Mouse (Mus musculus) pancreas, adult 10 weeks (tissue): ENCODE results near the gene Eid2. TPM values are rescaled to one million over a fixed set of nuclear protein-coding genes. Genes with fewer than 3 reads are reported as not detected.

ENCODE experiments used
- polyA plus RNA-seq: library from polyadenylated mRNA; stranded (reverse); fragments of 350-450 nt; fragmentation: Illumina TruSeq; extraction: RNeasy Lipid Tissue Mini Kit (QIAGEN cat#74804); gene quantifications from one replicate; pipeline ENCODE4 v1.2.3, GENCODE M21; 2015; ENCODE audit warnings: low read depth, low replicate concordance; ENCODE audit not compliant: insufficient read depth

The Eid2 gene
- 2.6 TPM for polyA plus RNA-seq

GRCm38 (mm10) chr7:28267129-28268041 is at the start of gene Eid2:
TSS of gene Eid2 (plus strand) at chr7:28267881.

DNA sequence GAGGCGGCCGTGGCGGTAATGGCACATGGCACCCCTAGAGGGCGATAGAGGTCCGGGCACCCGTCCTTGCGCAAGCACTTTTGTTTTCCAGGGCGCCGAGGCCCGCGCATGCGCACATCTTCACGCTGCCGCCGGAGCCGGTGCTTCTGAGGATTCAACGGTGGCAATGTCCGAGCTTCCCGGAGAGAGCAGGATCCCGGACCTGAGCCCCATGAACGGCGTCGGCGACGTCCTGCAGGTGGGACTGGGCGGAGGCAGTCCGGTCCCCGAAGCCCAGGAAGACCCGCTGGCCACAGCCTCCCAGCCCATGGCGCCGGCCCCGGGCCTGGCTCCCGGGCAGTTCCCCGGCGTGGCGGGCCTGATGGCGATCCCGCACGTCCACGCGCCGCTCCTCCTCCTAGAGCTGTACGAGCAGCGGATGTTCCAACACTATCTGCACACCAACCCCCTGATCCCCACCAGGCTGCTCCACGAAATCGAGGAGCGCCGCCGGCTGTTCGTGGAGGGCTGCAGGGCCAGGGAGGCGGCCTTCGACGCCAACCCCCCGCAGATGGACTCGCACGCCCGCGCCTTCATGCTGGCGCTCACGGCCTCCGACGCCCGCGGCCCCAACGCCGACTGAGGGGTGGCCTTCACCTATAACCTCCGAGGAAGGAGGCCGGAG is 10.1 kb downstream of the Eid2 start, which contains the start of gene Eid2b:
Eid2b (plus strand) TSS at position 125 of the 664 bp plus-strand sequence.

GRCm38 (mm10) chr7:28290638-28291590 is 23.2 kb downstream of the Eid2 start, which contains the start of gene Selenov:
TSS of gene Selenov (minus strand) at chr7:28291186.

GRCm38 (mm10) chr7:28301616-28302433 is 34.1 kb downstream of the Eid2 start, which contains the start of gene Dll3:
TSS of gene Dll3 (minus strand) at chr7:28302238.

DNA sequence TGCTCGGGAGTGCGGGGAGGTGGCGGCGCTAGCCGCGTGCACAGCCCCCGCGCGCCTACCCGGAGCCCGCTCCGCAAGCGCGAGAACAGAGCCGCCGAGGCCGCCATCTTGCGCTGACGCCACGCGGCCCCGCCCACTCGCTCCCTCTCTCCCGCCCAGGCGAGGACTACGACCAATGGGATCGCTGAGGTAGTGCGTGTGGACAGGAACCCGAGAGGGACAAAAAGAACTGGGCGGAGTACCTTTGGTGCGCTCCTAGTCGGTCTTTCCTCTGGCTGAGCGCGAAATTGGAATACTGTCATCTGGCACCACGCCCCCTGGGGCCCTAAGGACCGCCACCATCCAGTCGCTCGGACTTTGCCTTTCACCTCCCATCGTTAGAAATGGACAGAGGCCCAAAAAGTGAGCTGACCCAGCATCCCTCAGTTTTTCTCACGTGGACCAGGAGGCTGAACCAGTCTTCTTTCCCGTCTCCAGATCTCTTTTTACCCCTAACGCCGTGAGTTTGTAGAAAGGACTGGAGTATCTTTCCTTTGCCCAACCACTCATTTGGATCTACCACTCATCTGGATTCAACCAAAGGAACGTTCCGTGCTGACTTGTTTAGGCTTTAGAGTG is 44.4 kb downstream of the Eid2 start, which contains the start of gene Timm50:
Timm50 (minus strand) TSS at position 147 of the 618 bp plus-strand sequence.

Other genes starting within 250 kb of the Eid2 start
- gene Psmc4, start 217.8 kb upstream of the Eid2 start, polyA plus RNA-seq: 35.1 TPM
- 0.37 TPM for gene Fcgbp, start 196.6 kb upstream of the Eid2 start, polyA plus RNA-seq
- not detected for gene 9530053A07Rik, start 138.4 kb upstream of the Eid2 start, polyA plus RNA-seq
- 22.7 TPM for gene Fbl, start 98.2 kb upstream of the Eid2 start, polyA plus RNA-seq
- gene Dyrk1b, start 88.4 kb upstream of the Eid2 start, polyA plus RNA-seq: 4.9 TPM
- 0.94 TPM for gene Eid2b, start 9.9 kb downstream of the Eid2 start, polyA plus RNA-seq
- not detected for gene Selenov, start 23.3 kb downstream of the Eid2 start, polyA plus RNA-seq
- gene Dll3, start 34.4 kb downstream of the Eid2 start, polyA plus RNA-seq: not detected
- 17.7 TPM for gene Timm50, start 44.2 kb downstream of the Eid2 start, polyA plus RNA-seq
- 29.0 TPM for gene Supt5, start 70.9 kb downstream of the Eid2 start, polyA plus RNA-seq
- 346 TPM for gene Rps16, start 82.8 kb downstream of the Eid2 start, polyA plus RNA-seq
- gene Plekhg2, start 104.7 kb downstream of the Eid2 start, polyA plus RNA-seq: 9.1 TPM
- 11.6 TPM for gene Zfp36, start 112.4 kb downstream of the Eid2 start, polyA plus RNA-seq
- 11.4 TPM for gene Med29, start 124.8 kb downstream of the Eid2 start, polyA plus RNA-seq
- gene Paf1, start 125.1 kb downstream of the Eid2 start, polyA plus RNA-seq: 34.6 TPM
- 10.5 TPM for gene Gmfg, start 169.6 kb downstream of the Eid2 start, polyA plus RNA-seq
- gene Lrfn1, start 184.1 kb downstream of the Eid2 start, polyA plus RNA-seq: 0.52 TPM
- gene Ifnl2, start 242.6 kb downstream of the Eid2 start, polyA plus RNA-seq: not detected